ENCODE assay signal across 33 mouse cellular contexts in genomic region chr13:111304194-111304593, GRCm38 (mm10). TPM values are rescaled to one million over a fixed set of nuclear protein-coding genes. Genes with fewer than 3 reads are reported as not detected.
DNase-seq lines count a peak whose midpoint lies in the region; ATAC-seq and TF ChIP-seq lines count a peak whose summit lies in the region.
"Had no signal": no experiment of that assay in that cellular context is flagged by ENCODE, and none has a peak within 500 bp of the region (broad histone marks: within the 10 kb centered on the region; RNA-seq: fewer than 3 reads in every experiment).

No protein-coding gene starts in this region.

- H3K27ac ChIP-seq in lung, embryonic 14.5 days (ENCODE audit: low read depth), result no peak overlapping the region
- H3K27ac ChIP-seq: embryonic facial prominence, embryonic 13.5 days; forebrain, embryonic 10.5 days; hindbrain, embryonic 12.5 days; hindbrain, postnatal 0 days; kidney, postnatal 0 days; limb, embryonic 12.5 days; liver, embryonic 15.5 days; lung, embryonic 15.5 days; midbrain, embryonic 12.5 days; neural tube, embryonic 13.5 days had no signal

- DNase-seq in frontal cortex, adult 2 months (ENCODE audit: extremely low spot score in 1 of 2, low spot score in 1 of 2), result peak; percentile 20 to 46
- no peak for DNase-seq in frontal cortex, postnatal 25 days (ENCODE audit: low spot score in 2 of 2)
- DNase-seq in lung, embryonic 14.5 days, result peak; percentile 23
- no peak for DNase-seq in lung, postnatal 10 days
- peak; percentile 48 for DNase-seq in adipocyte (ENCODE audit: low spot score)
- peak; percentile 50 for DNase-seq in telencephalon, adult 2 months (ENCODE audit: low read depth, low spot score)
- no peak for DNase-seq in thymus, postnatal 4 days
- DNase-seq: adrenal gland, adult 2 months; B cell, adult 2 months; cerebellum, adult 8-10 months; heart, postnatal 36 days; kidney, adult 8-10 months; kidney, postnatal 4 days; layer of hippocampus, adult 9-11 months; lung, postnatal 36 days; thymus, adult 18-20 months; thymus, postnatal 25 days had no signal

- ATAC-seq in lung, embryonic 14.5 days (ENCODE audit: insufficient read depth), result no peak
- ATAC-seq: forebrain, embryonic 16.5 days; hindbrain, postnatal 0 days; intestine, embryonic 16.5 days had no signal

- no peaks in the 10 kb centered on the region for H3K36me3 ChIP-seq in lung, embryonic 14.5 days (ENCODE audit: insufficient read depth)
- H3K36me3 ChIP-seq: embryonic facial prominence, embryonic 13.5 days; forebrain, embryonic 10.5 days; hindbrain, embryonic 12.5 days; limb, embryonic 12.5 days; liver, embryonic 15.5 days; lung, embryonic 15.5 days; midbrain, embryonic 12.5 days; neural tube, embryonic 13.5 days had no signal

- H3K9ac ChIP-seq in lung, embryonic 14.5 days, result no peak overlapping the region
- H3K9ac ChIP-seq: embryonic facial prominence, embryonic 13.5 days; hindbrain, embryonic 12.5 days; limb, embryonic 12.5 days; liver, embryonic 15.5 days; lung, embryonic 15.5 days; midbrain, embryonic 12.5 days; neural tube, embryonic 13.5 days had no signal

- H3K4me3 ChIP-seq in lung, embryonic 14.5 days (ENCODE audit: low read depth, low read length), result no peak overlapping the region
- H3K4me3 ChIP-seq: embryonic facial prominence, embryonic 13.5 days; forebrain, embryonic 10.5 days; hindbrain, embryonic 12.5 days; limb, embryonic 12.5 days; liver, embryonic 15.5 days; lung, embryonic 15.5 days; midbrain, embryonic 12.5 days; neural tube, embryonic 13.5 days had no signal

- 86% methylated on average over 2 of the region's 2 CpGs for WGBS in lung, embryonic 14.5 days

- no peaks in the 10 kb centered on the region for H3K9me3 ChIP-seq in lung, embryonic 14.5 days (ENCODE audit: low read depth, low read length)
- H3K9me3 ChIP-seq: embryonic facial prominence, embryonic 13.5 days; forebrain, embryonic 10.5 days; hindbrain, embryonic 12.5 days; limb, embryonic 12.5 days; liver, embryonic 15.5 days; lung, embryonic 15.5 days; midbrain, embryonic 12.5 days; neural tube, embryonic 13.5 days had no signal

- H3K4me2 ChIP-seq in lung, embryonic 14.5 days, result no peak overlapping the region
- H3K4me2 ChIP-seq: embryonic facial prominence, embryonic 13.5 days; hindbrain, embryonic 12.5 days; limb, embryonic 12.5 days; liver, embryonic 15.5 days; lung, embryonic 15.5 days; midbrain, embryonic 12.5 days; neural tube, embryonic 13.5 days had no signal

- H3K27me3 ChIP-seq in lung, embryonic 14.5 days (ENCODE audit: insufficient read depth, low read length), result no peaks in the 10 kb centered on the region
- H3K27me3 ChIP-seq: embryonic facial prominence, embryonic 13.5 days; hindbrain, embryonic 12.5 days; limb, embryonic 12.5 days; liver, embryonic 15.5 days; lung, embryonic 15.5 days; midbrain, embryonic 12.5 days; neural tube, embryonic 13.5 days had no signal

- TF ChIP-seq CTCF in lung, embryonic 14.5 days (IDR thresholded peaks at IDR 0.05; ENCODE audit: low read depth), result no peak

- H3K4me1 ChIP-seq in lung, embryonic 14.5 days (ENCODE audit: insufficient read depth), result 0 out of 2 replicates have a peak, but pooled peaks cover 5% of the 10 kb centered on the region
- H3K4me1 ChIP-seq: embryonic facial prominence, embryonic 13.5 days; forebrain, embryonic 10.5 days; hindbrain, embryonic 12.5 days; liver, embryonic 15.5 days; lung, embryonic 15.5 days; midbrain, embryonic 12.5 days; neural tube, embryonic 13.5 days had no signal

RNA-seq across cellular contexts. Expression of gene Actbl2, which starts 49.4 kb away (rescaled TPM):
- 0.12 TPM in 1 of 2 replicates, not detected in the other for polyA plus RNA-seq in frontal cortex, adult 2 months (2012; rRNA removed)
- polyA plus RNA-seq in lung, embryonic 14.5 days (2014; fragmentation: Nextera tagmentation; extraction: Ambion mirVana), result not detected in 2 replicates
- polyA plus RNA-seq: adrenal gland, adult 2 months; embryonic facial prominence, embryonic 13.5 days; forebrain, embryonic 10.5 days; forebrain, embryonic 16.5 days; heart, embryonic 14.5 days; hindbrain, embryonic 12.5 days; hindbrain, postnatal 0 days; intestine, embryonic 16.5 days; kidney, postnatal 0 days; limb, embryonic 12.5 days; liver, adult 2 months; liver, embryonic 15.5 days; lung, embryonic 15.5 days; midbrain, embryonic 12.5 days; neural tube, embryonic 13.5 days; small intestine, adult 2 months; stomach, embryonic 14.5 days had no signal

Comparison
In these comparisons a context has a peak if more than half of its experiments do, and no peak if none do; other contexts are left out.
1. DNase-seq: peak in frontal cortex, adult 2 months (2 of 2), lung, embryonic 14.5 days (single experiment), adipocyte (single experiment) and telencephalon, adult 2 months (single experiment); none in frontal cortex, postnatal 25 days (0 of 2), lung, postnatal 10 days (single experiment) and thymus, postnatal 4 days (single experiment).